Mouse (Mus musculus) stomach, postnatal 0 days (tissue): ENCODE results near the gene Ccdc105.

Experiments
- CTCF ChIP-seq: IDR thresholded peaks from 2 replicates; pipeline ENCODE4 v1.5.1; 2016; ENCODE audit warnings: antibody characterized with exemption, low read depth, mild to moderate bottlenecking, moderate library complexity
- EP300 ChIP-seq: optimal IDR thresholded peaks from 2 replicates; pipeline ENCODE3; 2016; ENCODE audit warnings: antibody characterized with exemption

DNA sequence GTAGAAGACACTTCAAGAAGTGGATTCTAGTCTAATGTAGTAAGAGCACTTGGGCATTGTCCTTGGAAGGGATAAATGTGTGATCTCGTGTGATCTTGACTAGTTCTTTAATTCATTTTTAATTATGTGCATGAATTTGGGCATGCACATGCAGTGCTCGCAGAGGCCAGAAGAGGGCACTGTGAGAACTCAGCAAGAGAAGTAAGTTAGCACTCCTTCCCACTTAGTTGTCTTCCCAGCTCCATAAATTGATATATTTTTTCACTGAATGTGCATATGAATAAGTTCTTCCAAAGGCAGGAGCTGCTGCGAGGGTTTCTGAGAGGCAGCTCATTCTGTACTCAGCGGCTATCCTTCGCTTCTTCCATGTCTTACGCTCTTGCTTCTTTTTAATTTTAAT is 3.2 kb upstream of the Ccdc105 start:
- peak; percentile 93 for TF ChIP-seq CTCF
- TF ChIP-seq EP300, result no peak
